28 mouse cellular contexts compared by ENCODE assay signal in genomic region chr9:41925721-41926120, GRCm38 (mm10).
DNase-seq lines count a peak whose midpoint lies in the region; ATAC-seq lines count a peak whose summit lies in the region.
"Had no signal": no experiment of that assay in that cellular context is flagged by ENCODE, and none has a peak within 500 bp of the region (broad histone marks: within the 10 kb centered on the region; RNA-seq: fewer than 3 reads in every experiment).

No protein-coding gene starts in this region.

- no peak for ATAC-seq in hindbrain, embryonic 14.5 days (ENCODE audit: low FRiP score)
- ATAC-seq in embryonic facial prominence, embryonic 13.5 days (ENCODE audit: insufficient number of reproducible peaks, insufficient read depth, low FRiP score, low TSS enrichment, low read depth), result no peak
- ATAC-seq in limb, embryonic 13.5 days (ENCODE audit: low FRiP score, low read depth), result no peak; the same call in 1 of the 2 replicates
- ATAC-seq in erythroid progenitor cell, adult 5-6 weeks (replicated peaks; ENCODE audit: low FRiP score, poor library complexity, severe bottlenecking), result no peak
- ATAC-seq: inflammation-experienced regulatory T-cells, adult 6 months; midbrain, embryonic 15.5 days had no signal

- no peak overlapping the region for H3K4me3 ChIP-seq in hindbrain, embryonic 10.5 days
- H3K4me3 ChIP-seq in hindbrain, embryonic 14.5 days (replicated peaks; ENCODE audit: low read length), result no peak overlapping the region
- H3K4me3 ChIP-seq in embryonic facial prominence, embryonic 10.5 days, result no peak overlapping the region
- H3K4me3 ChIP-seq in embryonic facial prominence, embryonic 13.5 days, result no peak overlapping the region
- no peak overlapping the region for H3K4me3 ChIP-seq in limb, embryonic 13.5 days
- H3K4me3 ChIP-seq: left cerebral cortex, adult 2 months; megakaryocyte, embryonic 14.5 days; midbrain, embryonic 15.5 days; neural tube, embryonic 12.5 days had no signal

- no peaks in the 10 kb centered on the region for H3K9me3 ChIP-seq in hindbrain, embryonic 10.5 days
- H3K9me3 ChIP-seq in hindbrain, embryonic 14.5 days (ENCODE audit: control insufficient read depth, low read length), result no peaks in the 10 kb centered on the region
- H3K9me3 ChIP-seq in embryonic facial prominence, embryonic 10.5 days, result no peaks in the 10 kb centered on the region
- no peaks in the 10 kb centered on the region for H3K9me3 ChIP-seq in embryonic facial prominence, embryonic 13.5 days
- no peaks in the 10 kb centered on the region for H3K9me3 ChIP-seq in limb, embryonic 13.5 days
- H3K9me3 ChIP-seq: midbrain, embryonic 15.5 days; neural tube, embryonic 12.5 days had no signal

- no peak for DNase-seq in hindbrain, embryonic 10.5 days (ENCODE audit: low spot score)
- no peak for DNase-seq in hindbrain, embryonic 14.5 days (ENCODE audit: low spot score)
- DNase-seq in embryonic facial prominence, embryonic 10.5 days (ENCODE audit: low spot score), result no peak
- no peak for DNase-seq in urinary bladder, postnatal 25 days (ENCODE audit: low spot score)
- DNase-seq: adrenal gland, postnatal 25 days; cerebellum, adult 11-12 months; cerebellum, postnatal 25 days; embryo, embryonic 11 days; gastrocnemius, postnatal 10 days; kidney, adult 18-20 months; left cerebral cortex, postnatal 4 days; lung, embryonic 14.5 days; lung, postnatal 36 days; right cerebral cortex, postnatal 14 days; thymus, adult 2 months; thymus, postnatal 4 days had no signal

- no peaks in the 10 kb centered on the region for H3K36me3 ChIP-seq in hindbrain, embryonic 10.5 days
- H3K36me3 ChIP-seq in hindbrain, embryonic 14.5 days (replicated peaks; ENCODE audit: control insufficient read depth, insufficient read depth), result no peaks in the 10 kb centered on the region
- no peaks in the 10 kb centered on the region for H3K36me3 ChIP-seq in embryonic facial prominence, embryonic 10.5 days (replicated peaks)
- no peaks in the 10 kb centered on the region for H3K36me3 ChIP-seq in embryonic facial prominence, embryonic 13.5 days
- H3K36me3 ChIP-seq in limb, embryonic 13.5 days, result no peaks in the 10 kb centered on the region
- H3K36me3 ChIP-seq: midbrain, embryonic 15.5 days; neural tube, embryonic 12.5 days had no signal

- peak overlapping the region; percentile 50; the same call in 1 of the 2 replicates for H3K27ac ChIP-seq in hindbrain, embryonic 10.5 days
- no peak overlapping the region for H3K27ac ChIP-seq in hindbrain, embryonic 14.5 days
- peak overlapping the region; percentile 82 for H3K27ac ChIP-seq in embryonic facial prominence, embryonic 10.5 days (replicated peaks)
- peak overlapping the region; percentile 14; the same call in 1 of the 2 replicates for H3K27ac ChIP-seq in embryonic facial prominence, embryonic 13.5 days
- H3K27ac ChIP-seq in limb, embryonic 13.5 days, result peak overlapping the region; percentile 91
- H3K27ac ChIP-seq: kidney, postnatal 0 days; left cerebral cortex, adult 2 months; liver, embryonic 14.5 days; midbrain, embryonic 15.5 days; neural tube, embryonic 12.5 days; stomach, postnatal 0 days had no signal

- no peaks in the 10 kb centered on the region for H3K27me3 ChIP-seq in hindbrain, embryonic 10.5 days (ENCODE audit: insufficient read depth, poor library complexity, severe bottlenecking)
- H3K27me3 ChIP-seq in hindbrain, embryonic 14.5 days (ENCODE audit: control insufficient read depth, insufficient read depth, low read length), result no peaks in the 10 kb centered on the region
- no peaks in the 10 kb centered on the region for H3K27me3 ChIP-seq in embryonic facial prominence, embryonic 10.5 days (replicated peaks; ENCODE audit: low read depth, poor library complexity, severe bottlenecking)
- no peaks in the 10 kb centered on the region for H3K27me3 ChIP-seq in embryonic facial prominence, embryonic 13.5 days
- no peaks in the 10 kb centered on the region for H3K27me3 ChIP-seq in limb, embryonic 13.5 days
- H3K27me3 ChIP-seq: megakaryocyte, embryonic 14.5 days; midbrain, embryonic 15.5 days; neural tube, embryonic 12.5 days had no signal

- H3K4me1 ChIP-seq in hindbrain, embryonic 10.5 days (replicated peaks), result 0 out of 2 replicates have a peak, but pooled peaks cover 7% of the 10 kb centered on the region
- H3K4me1 ChIP-seq in hindbrain, embryonic 14.5 days (replicated peaks; ENCODE audit: control insufficient read depth, insufficient read depth, low read length), result no peaks in the 10 kb centered on the region
- peaks cover 27% of the 10 kb centered on the region for H3K4me1 ChIP-seq in embryonic facial prominence, embryonic 10.5 days
- peaks cover 14% of the 10 kb centered on the region for H3K4me1 ChIP-seq in embryonic facial prominence, embryonic 13.5 days
- H3K4me1 ChIP-seq in limb, embryonic 13.5 days, result peaks cover 24% of the 10 kb centered on the region
- H3K4me1 ChIP-seq: megakaryocyte, embryonic 14.5 days; midbrain, embryonic 15.5 days; neural tube, embryonic 12.5 days had no signal

- no peak overlapping the region for H3K4me2 ChIP-seq in hindbrain, embryonic 14.5 days (replicated peaks)
- H3K4me2 ChIP-seq in embryonic facial prominence, embryonic 13.5 days, result no peak overlapping the region
- H3K4me2 ChIP-seq in limb, embryonic 13.5 days (replicated peaks), result 0 out of 2 replicates have a peak overlapping the region, but pooled peaks have one; percentile 7
- H3K4me2 ChIP-seq: heart, embryonic 11.5 days; lung, embryonic 14.5 days; midbrain, embryonic 15.5 days; neural tube, embryonic 12.5 days had no signal

- no peak overlapping the region for H3K9ac ChIP-seq in hindbrain, embryonic 14.5 days
- H3K9ac ChIP-seq in embryonic facial prominence, embryonic 13.5 days, result no peak overlapping the region
- peak overlapping the region; percentile 19; the same call in 1 of the 2 replicates for H3K9ac ChIP-seq in limb, embryonic 13.5 days
- H3K9ac ChIP-seq: liver, embryonic 14.5 days; lung, embryonic 14.5 days; midbrain, embryonic 15.5 days; neural tube, embryonic 12.5 days had no signal

- 62% methylated on average over 4 of the region's 4 CpGs for WGBS in hindbrain, embryonic 10.5 days
- 63% methylated on average over 4 of the region's 4 CpGs for WGBS in hindbrain, embryonic 14.5 days
- WGBS in embryonic facial prominence, embryonic 10.5 days, result 69% methylated on average over 4 of the region's 4 CpGs
- WGBS in embryonic facial prominence, embryonic 13.5 days, result 69% methylated on average over 4 of the region's 4 CpGs
- WGBS in limb, embryonic 13.5 days, result 41% methylated on average over 4 of the region's 4 CpGs
